Comparison of ENCODE assay signal across 8 mouse cellular contexts in genomic region chr6:108661890-108662289, GRCm38 (mm10). TPM values are rescaled to one million over a fixed set of nuclear protein-coding genes. Genes with fewer than 3 reads are reported as not detected.
DNase-seq lines count a peak whose midpoint lies in the region; ATAC-seq and TF ChIP-seq lines count a peak whose summit lies in the region.

No protein-coding gene starts in this region.

- no peak for TF ChIP-seq POLR2A in ES-Bruce4 (IDR thresholded peaks at IDR 0.05; ENCODE audit: insufficient read depth, low read length)

- peak overlapping the region; percentile 81 for H3K4me2 ChIP-seq in heart, embryonic 13.5 days
- peak overlapping the region; percentile 99 for H3K4me2 ChIP-seq in forebrain, embryonic 15.5 days (replicated peaks)
- H3K4me2 ChIP-seq in liver, postnatal 0 days (ENCODE audit: low read depth, low read length) = peak overlapping the region; percentile 84

- H3K36me3 ChIP-seq in heart, embryonic 13.5 days = peaks cover 32% of the 10 kb centered on the region
- peaks cover 10% of the 10 kb centered on the region for H3K36me3 ChIP-seq in ES-Bruce4 (ENCODE audit: control insufficient read depth, insufficient read depth, low read length, poor library complexity, severe bottlenecking)
- no peaks in the 10 kb centered on the region for H3K36me3 ChIP-seq in forebrain, embryonic 15.5 days
- H3K36me3 ChIP-seq in liver, postnatal 0 days (replicated peaks; ENCODE audit: insufficient read depth, low read length) = peaks cover 27% of the 10 kb centered on the region

- ATAC-seq in heart, embryonic 13.5 days (ENCODE audit: extremely low read depth, insufficient number of reproducible peaks, low FRiP score, low TSS enrichment) = no peak
- ATAC-seq in forebrain, embryonic 15.5 days (replicated peaks) = no peak
- ATAC-seq in liver, postnatal 0 days = no peak
- no peak for ATAC-seq in frontal cortex, adult (ENCODE audit: low TSS enrichment)

- H3K27me3 ChIP-seq in heart, embryonic 13.5 days (replicated peaks) = no peaks in the 10 kb centered on the region
- no peaks in the 10 kb centered on the region for H3K27me3 ChIP-seq in ES-Bruce4 (ENCODE audit: control insufficient read depth, insufficient read depth, low read length, poor library complexity, severe bottlenecking)
- no peaks in the 10 kb centered on the region for H3K27me3 ChIP-seq in forebrain, embryonic 15.5 days
- H3K27me3 ChIP-seq in liver, postnatal 0 days (ENCODE audit: insufficient read depth, low read length) = peaks cover 9% of the 10 kb centered on the region; the same call in 1 of the 2 replicates

- intact Hi-C loops in heart, postnatal 25 days (cut with DNase I) = loop anchor here (5.0 to 10.0 kb wide), 2 partner anchors 245 to 427 kb away; no protein-coding TSS in a partner anchor

- 42% methylated on average over 6 of the region's 6 CpGs for WGBS in heart, embryonic 13.5 days
- 49% methylated on average over 6 of the region's 6 CpGs for WGBS in forebrain, embryonic 15.5 days
- 45% methylated on average over 6 of the region's 6 CpGs for WGBS in liver, postnatal 0 days (ENCODE audit: insufficient replicate concordance)

- no peak for DNase-seq in heart, postnatal 25 days (ENCODE audit: low spot score)
- no peak for DNase-seq in liver, postnatal 0 days
- DNase-seq in adrenal gland, postnatal 10 days = no peak
- no peak for DNase-seq in adrenal gland, postnatal 14 days

- no peak for TF ChIP-seq CTCF in ES-Bruce4 (IDR thresholded peaks at IDR 0.05; ENCODE audit: low read depth, low read length)
- no peak for TF ChIP-seq CTCF in liver, postnatal 0 days (IDR thresholded peaks at IDR 0.05; ENCODE audit: low read depth)

- H3K9me3 ChIP-seq in heart, embryonic 13.5 days = no peaks in the 10 kb centered on the region
- H3K9me3 ChIP-seq in ES-Bruce4 (replicated peaks; ENCODE audit: control insufficient read depth, insufficient read depth, low read length, poor library complexity, severe bottlenecking) = no peaks in the 10 kb centered on the region
- no peaks in the 10 kb centered on the region for H3K9me3 ChIP-seq in forebrain, embryonic 15.5 days
- H3K9me3 ChIP-seq in liver, postnatal 0 days (ENCODE audit: low read length) = no peaks in the 10 kb centered on the region

- H3K4me1 ChIP-seq in heart, embryonic 13.5 days = peaks cover 53% of the 10 kb centered on the region
- peaks cover 6% of the 10 kb centered on the region for H3K4me1 ChIP-seq in ES-Bruce4 (ENCODE audit: control insufficient read depth, insufficient read depth, low read length)
- H3K4me1 ChIP-seq in forebrain, embryonic 15.5 days = peaks cover 28% of the 10 kb centered on the region
- peaks cover 17% of the 10 kb centered on the region; the same call in 1 of the 2 replicates for H3K4me1 ChIP-seq in liver, postnatal 0 days (ENCODE audit: insufficient read depth)

- peak overlapping the region; percentile 76 for H3K4me3 ChIP-seq in heart, embryonic 13.5 days
- peak overlapping the region; percentile 92 for H3K4me3 ChIP-seq in ES-Bruce4 (ENCODE audit: low read depth, low read length)
- H3K4me3 ChIP-seq in forebrain, embryonic 15.5 days = peak overlapping the region; percentile 65
- H3K4me3 ChIP-seq in liver, postnatal 0 days (ENCODE audit: low read depth, low read length) = peak overlapping the region; percentile 67

- TF ChIP-seq EP300 in ES-Bruce4 (IDR thresholded peaks at IDR 0.05; ENCODE audit: insufficient read depth, low read depth, low read length) = no peak
- TF ChIP-seq EP300 in liver, postnatal 0 days (IDR thresholded peaks at IDR 0.05; ENCODE audit: low read depth) = no peak

- no peak overlapping the region for H3K27ac ChIP-seq in heart, embryonic 13.5 days (replicated peaks)
- H3K27ac ChIP-seq in ES-Bruce4 (ENCODE audit: insufficient read depth, low read length) = no peak overlapping the region
- H3K27ac ChIP-seq in forebrain, embryonic 15.5 days (replicated peaks) = no peak overlapping the region
- peak overlapping the region; percentile 99 for H3K27ac ChIP-seq in liver, postnatal 0 days (ENCODE audit: low read depth)

- peak overlapping the region; percentile 95 for H3K9ac ChIP-seq in heart, embryonic 13.5 days
- H3K9ac ChIP-seq in ES-Bruce4 (ENCODE audit: low read depth, poor library complexity, severe bottlenecking) = 0 out of 2 replicates have a peak overlapping the region, but pooled peaks have one; percentile 81
- H3K9ac ChIP-seq in forebrain, embryonic 15.5 days (replicated peaks) = no peak overlapping the region
- H3K9ac ChIP-seq in liver, postnatal 0 days (replicated peaks) = peak overlapping the region; percentile 81

RNA-seq across cellular contexts. Expression of gene Bhlhe40, which starts 1.5 kb away (rescaled TPM):
- polyA plus RNA-seq in heart, embryonic 13.5 days (2015; fragmentation: Nextera tagmentation; extraction: Ambion mirVana) = 15.1 and 19.7 TPM in 2 replicates
- total RNA-seq in heart, postnatal 25 days (2021) = 10 to 100 TPM; 30.2 to 62.0 TPM
- 39.2 and 40.3 TPM in 2 replicates for polyA plus RNA-seq in ES-Bruce4 (2011; ENCODE audit: insufficient read depth, insufficient read length, low read depth, missing spikeins)
- 6.4 and 7.1 TPM in 2 replicates for polyA plus RNA-seq in forebrain, embryonic 15.5 days (2015; fragmentation: Nextera tagmentation; extraction: Ambion mirVana)
- polyA plus RNA-seq in liver, postnatal 0 days (2015; fragmentation: Nextera tagmentation; extraction: Ambion mirVana) = 19.1 and 26.9 TPM in 2 replicates
- 10 to 100 TPM; 47.0 to 94.0 TPM for total RNA-seq in adrenal gland, postnatal 10 days (2021)
- total RNA-seq in adrenal gland, postnatal 14 days (2021) = 67.2 and 108 TPM in 2 replicates
